Mouse (Mus musculus) hindbrain, embryonic 14.5 days (tissue): ENCODE data around the gene Pdcd1lg2. TPM values are rescaled to one million over a fixed set of nuclear protein-coding genes. Genes with fewer than 3 reads are reported as not detected.

Experiments used
- polyA plus RNA-seq: library from polyadenylated mRNA; unstranded; fragments of >200 nt; fragmentation: Nextera tagmentation; extraction: Ambion mirVana; gene quantifications from 2 replicates; pipeline ENCODE4 v1.2.1, GENCODE M21; 2014

Gene Pdcd1lg2
- polyA plus RNA-seq, 1 experiment from 2014 or later: 0.15 TPM

Other genes starting within 250 kb of the Pdcd1lg2 start
- gene Jak2, start 159.1 kb upstream of the Pdcd1lg2 start, polyA plus RNA-seq: 20.3 and 23.5 TPM in 2 replicates
- 1.7 and 1.8 TPM in 2 replicates for gene Insl6, start 85.6 kb upstream of the Pdcd1lg2 start, polyA plus RNA-seq
- 3.2 and 4.4 TPM in 2 replicates for gene Rln1, start 76.2 kb upstream of the Pdcd1lg2 start, polyA plus RNA-seq
- 78.1 and 81.6 TPM in 2 replicates for gene Plgrkt, start 43.5 kb upstream of the Pdcd1lg2 start, polyA plus RNA-seq
- 0.48 and 0.77 TPM in 2 replicates for gene Cd274, start 43.5 kb upstream of the Pdcd1lg2 start, polyA plus RNA-seq
- gene Ric1, start 111.4 kb downstream of the Pdcd1lg2 start, polyA plus RNA-seq: 16.5 and 17.3 TPM in 2 replicates
- 9.6 and 10.8 TPM in 2 replicates for gene Ermp1, start 237.5 kb downstream of the Pdcd1lg2 start, polyA plus RNA-seq